Mouse (Mus musculus) T-helper 2 cell (primary cell): ENCODE results near the gene Ces1b.

Source experiments
- in situ Hi-C: fragments of 300-600 bp; cut with MboI, MseI; formaldehyde crosslinking; loops from one replicate; pipeline ENCODE4 v1.15.1; 2025; ENCODE audit warnings: high pct_unique_total_duplicates

The Ces1b gene

DNA sequence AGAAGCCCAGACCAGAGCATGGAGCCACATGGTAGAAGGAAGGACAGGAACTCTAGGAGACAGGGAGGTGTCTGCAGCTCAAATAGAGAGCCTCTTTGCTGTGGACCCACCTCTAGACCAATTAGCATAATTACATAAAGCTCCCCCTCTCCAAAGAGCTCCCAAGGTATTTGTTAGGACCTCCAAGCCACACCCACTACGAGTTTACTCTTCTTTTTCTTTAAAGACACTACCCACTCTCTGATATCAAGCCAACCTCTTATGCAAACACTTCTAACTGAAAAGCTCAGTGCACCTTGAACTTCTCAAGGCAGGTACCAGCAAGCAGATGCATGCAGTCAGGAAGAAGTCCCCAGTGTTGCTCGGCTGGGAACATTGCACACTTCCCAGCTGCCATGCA is at the start of gene Ces1b:
Gene Ces1b, minus strand, starts transcription at position 131 of the 400 bp plus-strand sequence.
- in situ Hi-C loops, result no loop called here

DNA sequence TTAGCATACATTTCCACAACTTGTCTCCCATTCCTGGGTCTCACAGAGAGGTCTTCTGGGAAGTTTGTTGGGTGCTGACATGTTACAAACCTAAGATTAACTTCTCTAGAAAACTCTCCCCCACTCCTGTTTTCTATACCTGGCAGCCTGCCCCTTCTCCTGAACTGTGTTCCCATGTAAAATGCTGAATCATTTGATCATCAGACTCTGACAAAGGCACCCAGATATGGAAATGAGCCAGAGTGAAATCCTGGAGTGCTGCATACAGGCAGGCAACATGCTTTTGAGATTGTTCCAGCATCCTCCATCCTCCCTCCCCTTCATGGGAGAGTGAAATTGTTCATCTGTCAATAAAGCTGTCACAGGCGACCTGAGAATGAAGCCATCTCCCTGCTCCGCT is 46.7 kb upstream of the Ces1b start:
- in situ Hi-C loops, result no loop called here

DNA sequence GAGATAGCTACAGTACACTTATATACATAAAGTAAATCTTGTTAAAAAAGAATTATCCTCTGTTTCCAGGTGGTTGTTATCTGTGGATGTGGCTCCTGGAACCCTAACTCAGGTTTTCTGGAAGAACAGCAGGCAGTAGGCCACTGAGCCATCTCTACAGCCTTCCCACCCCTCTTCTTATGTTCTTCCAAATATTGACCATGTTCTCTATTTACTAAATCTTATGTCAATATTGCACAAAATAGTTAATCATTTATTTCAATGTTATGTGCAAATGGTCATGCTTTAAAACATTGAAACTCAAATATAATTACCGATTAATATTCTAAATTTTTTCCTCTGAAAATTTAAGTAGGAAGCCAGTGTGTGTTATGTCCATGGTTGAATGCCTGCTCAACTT is 42.2 kb upstream of the Ces1b start:
- in situ Hi-C loops, result no loop called here

DNA sequence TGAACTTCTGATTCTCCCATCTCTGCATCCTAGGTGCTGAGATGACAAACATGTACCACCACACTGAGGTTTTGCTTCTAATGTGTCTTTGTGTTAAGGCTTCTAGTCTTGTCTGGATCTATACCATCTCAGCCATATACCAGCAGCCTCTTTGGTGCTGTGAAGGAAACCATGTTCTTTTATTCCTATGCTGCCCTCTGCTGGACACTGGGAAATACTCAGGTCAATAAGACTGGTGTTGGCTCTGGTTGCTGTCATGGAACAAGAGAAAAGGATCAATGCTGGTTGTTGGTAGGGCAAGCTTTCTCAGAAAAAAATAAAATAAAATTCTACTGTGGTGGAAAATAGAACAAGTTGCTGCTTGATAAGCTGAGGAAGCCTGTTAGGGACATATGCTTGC is 15.6 kb upstream of the Ces1b start:
- in situ Hi-C loops, result no loop called here

DNA sequence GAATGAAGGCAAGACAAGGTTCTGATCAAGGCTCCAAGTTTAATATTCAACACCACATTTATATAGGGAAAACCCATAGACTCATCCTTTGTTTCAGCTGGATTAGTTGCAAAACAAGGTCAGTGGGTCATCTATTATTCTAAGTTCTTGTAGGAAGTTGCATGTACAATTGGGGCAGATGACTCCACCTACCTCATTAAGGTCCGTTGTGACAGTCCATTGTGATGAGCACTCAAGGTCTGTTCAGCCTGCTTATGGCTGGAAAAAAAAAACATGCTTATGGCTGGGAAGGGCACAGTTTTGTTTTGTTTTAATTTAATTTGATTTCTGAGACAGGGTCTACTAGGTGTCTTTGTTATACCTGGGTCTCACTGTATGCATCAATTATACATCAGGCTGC is 11.5 kb upstream of the Ces1b start:
- in situ Hi-C loops, result no loop called here

DNA sequence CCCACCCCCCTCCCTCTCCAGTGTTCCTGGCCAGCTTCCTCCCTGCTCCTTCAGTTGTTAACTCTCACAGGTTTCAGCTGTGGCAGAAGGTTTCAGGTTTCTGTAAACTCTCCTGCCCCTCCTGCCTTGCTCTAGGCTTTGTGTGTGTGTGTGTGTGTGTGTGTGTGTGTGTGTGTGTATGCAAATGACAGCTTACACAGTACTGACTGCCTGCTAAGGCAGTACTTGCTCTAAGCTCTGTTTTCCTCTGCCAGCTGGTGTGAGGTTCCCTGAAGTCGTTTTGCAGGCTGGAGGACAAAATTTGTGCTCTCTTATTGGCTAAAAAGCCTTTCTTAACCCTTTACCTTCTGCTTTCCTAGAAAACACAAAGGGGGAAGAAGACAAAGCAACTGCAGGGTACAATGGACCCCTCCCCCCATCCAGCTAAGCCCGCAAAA is 8.9 kb upstream of the Ces1b start:
- in situ Hi-C loops, result no loop called here

DNA sequence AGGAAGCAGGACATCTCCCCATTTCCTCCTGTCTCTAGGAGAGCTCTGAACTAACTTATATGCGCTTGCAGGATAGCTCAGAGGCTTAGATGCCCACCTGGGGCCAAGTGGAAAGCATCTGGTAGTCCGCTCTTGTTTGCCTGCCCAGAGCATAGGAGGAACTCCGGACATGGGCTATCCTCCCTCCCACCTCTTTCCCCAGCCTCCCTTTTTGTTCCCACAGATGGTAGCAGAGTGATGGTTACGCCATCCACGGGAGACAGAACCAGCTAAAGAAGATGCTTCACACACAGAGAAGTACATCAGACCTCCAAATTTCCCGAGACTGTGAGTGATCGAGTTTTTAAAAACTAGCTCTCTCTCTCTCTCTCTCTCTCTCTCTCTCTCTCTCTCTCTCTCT is 8.4 kb upstream of the Ces1b start:
- in situ Hi-C loops, result no loop called here

DNA sequence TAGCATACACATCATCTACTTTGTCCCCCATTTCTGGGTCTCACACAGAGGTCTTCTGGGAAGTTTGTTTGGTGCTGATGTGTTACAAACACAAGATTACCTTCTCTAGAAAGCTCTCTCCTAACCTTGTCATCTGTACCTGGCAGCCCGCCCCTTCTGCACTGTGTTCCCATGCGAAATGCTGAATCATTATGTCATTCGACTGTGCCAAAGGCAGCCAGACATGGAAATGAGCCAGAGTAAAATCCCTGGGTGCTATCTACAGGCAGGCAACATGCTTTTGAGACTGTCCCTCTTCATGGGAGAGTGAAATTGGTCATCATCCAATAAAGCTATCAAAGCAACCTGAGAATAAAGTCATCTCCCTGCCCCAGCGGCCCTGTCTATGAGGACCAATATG is 4.6 kb downstream of the Ces1b start:
- in situ Hi-C loops, result no loop called here

DNA sequence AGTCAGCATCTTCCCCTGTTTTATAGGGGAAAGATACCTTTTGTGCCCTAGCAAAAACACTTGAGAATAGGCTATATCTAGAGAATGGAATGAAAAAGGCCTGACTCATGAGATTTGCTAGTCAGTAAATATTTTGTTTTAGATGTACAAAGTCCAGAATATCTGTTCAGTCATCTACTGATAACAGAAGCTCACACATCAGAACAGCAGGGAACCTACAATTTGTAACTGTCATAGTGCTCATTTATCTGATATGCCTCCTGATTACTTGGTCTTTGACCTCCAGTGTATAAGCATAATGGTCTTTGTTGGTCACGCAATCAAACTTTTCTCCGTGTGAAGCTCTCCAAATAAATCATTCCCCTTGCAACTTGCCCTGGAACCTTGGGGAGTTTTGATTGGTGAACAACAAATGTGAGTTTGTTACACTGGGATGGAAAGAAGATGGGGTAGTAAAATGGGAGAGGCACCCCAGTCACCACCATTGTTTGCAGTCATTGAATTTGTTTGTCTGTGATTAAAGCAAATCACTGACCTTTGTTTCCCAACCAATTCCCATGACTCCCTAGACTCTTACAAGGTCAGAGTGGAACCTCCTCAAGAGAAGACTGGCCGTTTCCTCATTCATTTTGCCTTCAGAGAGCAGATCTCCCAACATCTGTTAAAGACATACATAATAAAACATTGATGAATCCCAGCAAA is 16.2 kb downstream of the Ces1b start:
- in situ Hi-C loops, result no loop called here

DNA sequence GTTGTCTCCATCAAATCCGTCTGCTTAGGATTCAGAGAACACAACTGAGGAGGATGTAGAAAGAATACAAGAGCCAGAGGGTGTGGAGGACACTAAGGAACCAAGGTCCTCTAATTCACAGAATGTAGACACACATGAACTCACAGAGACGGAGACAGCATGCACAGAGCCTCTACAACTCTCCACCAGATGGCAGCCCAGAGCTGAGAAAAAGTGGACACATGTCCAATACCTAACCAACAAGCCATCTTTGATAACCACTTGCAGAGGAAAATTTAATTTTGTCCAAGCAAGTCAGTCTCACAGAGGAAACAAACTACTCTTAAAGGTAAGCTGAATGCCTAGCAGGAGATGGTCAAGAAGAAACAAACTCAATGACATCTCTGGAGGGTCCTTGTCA is 20.6 kb downstream of the Ces1b start:
- in situ Hi-C loops, result no loop called here

DNA sequence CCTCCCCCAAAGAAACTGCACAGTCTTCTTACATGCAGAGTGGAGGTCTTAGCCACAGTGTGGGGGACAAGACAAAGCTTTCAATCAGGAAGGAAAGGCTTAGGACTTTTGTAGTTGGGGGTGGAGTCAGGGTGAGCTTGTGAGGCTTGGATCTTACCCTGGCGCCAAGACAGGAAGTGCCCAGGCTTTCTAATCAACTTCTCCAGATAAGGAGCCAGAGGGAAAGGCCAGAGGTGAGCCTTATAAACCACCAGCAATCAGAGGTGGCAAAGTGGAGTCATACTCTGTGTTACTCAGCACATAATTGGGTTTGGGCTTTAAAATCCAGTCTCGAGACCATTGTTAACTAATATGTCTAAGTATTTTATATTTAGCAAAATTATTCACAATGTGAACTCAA is 24.6 kb downstream of the Ces1b start:
- in situ Hi-C loops, result no loop called here

DNA sequence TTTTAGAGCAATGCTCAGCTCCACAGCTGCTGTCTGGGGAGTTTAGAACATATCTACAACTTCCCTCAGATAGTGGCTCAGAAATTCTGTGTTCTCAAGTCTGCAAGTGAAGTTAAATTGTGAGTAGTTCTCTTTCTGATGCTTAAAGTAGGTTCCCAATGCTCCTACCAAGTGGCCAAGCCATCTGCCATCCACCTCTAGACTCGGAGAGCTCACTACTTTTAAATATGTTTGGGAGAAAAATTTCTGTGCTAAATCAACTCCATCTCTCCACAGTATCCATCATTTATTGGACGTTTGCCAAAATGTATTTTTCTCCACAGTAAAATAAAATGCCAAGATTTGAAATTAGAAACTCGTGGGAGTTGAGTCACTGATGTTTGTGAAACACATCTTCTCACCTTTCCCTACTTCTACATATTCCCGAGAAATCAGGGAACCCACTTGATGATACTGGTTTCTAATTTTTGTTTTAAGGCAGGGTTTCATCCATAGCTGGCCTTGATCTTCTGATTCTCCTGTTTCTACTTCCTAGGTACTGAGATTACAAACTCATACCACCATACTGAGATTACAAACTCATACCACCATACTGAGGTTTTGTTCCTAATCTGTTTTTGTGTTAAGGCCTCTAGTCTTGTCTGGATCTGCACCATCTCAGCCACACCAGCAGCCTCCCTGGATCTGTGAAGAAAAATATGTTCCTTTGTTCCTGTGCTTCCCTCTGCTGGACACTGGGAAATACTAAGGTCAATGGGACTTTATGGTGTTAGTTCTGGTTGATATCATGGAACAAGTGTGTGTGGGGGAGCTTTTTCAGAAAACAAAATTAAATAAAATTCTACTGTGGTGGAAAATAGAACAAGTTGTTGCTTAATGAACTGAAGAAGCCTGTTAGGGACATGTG is 31.1 kb downstream of the Ces1b start:
- in situ Hi-C loops, result no loop called here

DNA sequence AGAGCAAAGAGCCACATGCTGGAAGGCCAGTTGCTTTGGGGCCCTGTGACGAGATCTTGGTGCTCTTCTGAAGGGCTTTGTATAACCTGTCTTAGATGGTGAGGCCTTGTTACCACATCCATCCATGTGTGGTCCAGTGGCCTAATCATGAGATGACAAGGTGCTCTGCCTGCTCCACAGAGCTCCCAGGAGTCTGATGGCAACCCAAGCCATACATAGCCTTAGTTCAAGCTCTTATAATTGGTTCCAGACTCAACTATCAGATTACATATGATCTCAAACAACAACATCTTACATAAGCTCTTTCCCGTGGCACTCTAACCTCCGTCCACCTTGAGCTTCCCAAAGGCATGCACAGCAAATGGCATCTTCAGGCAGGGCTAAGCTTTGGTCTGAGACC is 31.7 kb downstream of the Ces1b start, which contains the start of gene Ces1a:
Gene Ces1a, minus strand, starts transcription at position 101 of the 400 bp plus-strand sequence.
- in situ Hi-C loops, result no loop called here

DNA sequence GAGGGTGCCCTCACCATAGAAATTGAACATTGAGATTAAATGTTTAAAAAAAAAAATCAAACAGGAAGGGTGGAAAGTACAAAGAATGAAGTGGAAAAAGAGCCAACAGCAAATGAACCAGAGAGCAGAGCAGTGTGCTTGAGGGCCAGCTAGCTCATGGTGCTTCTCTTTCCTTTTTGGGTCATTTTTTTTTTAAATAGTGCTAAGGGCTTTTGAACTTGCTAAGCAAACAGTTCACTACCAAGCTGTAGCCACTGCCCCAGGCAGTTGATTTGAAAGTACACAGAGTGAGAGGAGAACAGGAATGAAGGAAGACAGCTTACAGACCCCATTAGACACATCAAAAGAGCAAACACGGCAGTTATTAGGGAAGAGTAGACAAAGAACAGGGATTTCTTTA is 36.7 kb downstream of the Ces1b start:
- in situ Hi-C loops, result no loop called here

DNA sequence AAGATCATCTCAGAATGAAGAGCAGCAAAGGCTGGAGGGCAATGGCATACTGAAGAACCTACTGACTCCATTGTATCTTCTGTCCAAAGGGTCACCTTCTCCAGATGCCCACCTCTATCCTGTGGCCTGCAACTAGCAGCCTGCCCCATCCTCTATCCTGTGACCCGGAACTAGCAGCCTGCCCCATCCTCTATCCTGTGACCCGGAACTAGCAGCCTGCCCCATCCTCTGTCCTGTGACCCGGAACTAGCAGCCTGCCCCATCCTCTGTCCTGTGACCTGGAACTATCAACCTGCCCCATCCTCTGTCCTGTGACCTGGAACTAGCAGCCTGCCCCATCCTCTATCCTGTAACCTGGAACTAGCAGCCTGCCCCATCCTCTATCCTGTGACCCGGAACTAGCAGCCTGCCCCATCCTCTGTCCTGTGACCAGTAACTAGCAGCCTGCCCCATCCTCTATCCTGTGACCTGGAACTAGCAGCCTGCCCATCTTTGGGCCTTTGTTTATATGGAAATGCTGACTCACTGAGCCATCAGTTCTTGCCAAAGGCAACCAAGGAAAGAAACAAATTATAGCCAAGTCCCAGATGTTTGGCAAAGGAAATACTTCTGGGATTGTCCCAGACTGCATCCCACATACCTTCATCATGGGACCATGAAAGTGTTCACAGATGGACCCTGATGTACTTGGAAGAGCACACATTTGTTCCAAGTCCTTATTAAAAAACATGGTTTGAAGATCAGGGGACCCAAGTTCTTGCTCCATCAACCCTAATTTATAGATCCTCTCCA is 38.8 kb downstream of the Ces1b start:
- in situ Hi-C loops, result no loop called here

DNA sequence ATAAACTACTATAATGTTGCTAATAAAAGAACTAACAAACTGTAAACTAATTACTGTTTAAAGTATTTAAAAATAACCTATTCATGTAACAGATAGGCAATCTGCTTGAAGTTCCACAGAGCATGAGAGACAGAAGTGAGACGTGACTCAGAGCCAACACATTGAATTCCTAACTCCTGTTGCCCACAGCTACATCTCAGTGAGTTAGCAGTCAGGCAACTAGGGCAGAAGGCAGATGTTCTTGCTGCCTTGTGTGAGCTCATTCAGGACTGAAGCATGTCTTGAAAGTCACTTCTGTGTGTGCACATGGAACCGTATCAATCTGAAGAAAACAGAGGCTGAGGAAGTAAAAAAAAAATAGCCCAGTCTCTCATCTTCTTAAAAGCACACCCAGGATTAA is 39.6 kb downstream of the Ces1b start:
- in situ Hi-C loops, result no loop called here

DNA sequence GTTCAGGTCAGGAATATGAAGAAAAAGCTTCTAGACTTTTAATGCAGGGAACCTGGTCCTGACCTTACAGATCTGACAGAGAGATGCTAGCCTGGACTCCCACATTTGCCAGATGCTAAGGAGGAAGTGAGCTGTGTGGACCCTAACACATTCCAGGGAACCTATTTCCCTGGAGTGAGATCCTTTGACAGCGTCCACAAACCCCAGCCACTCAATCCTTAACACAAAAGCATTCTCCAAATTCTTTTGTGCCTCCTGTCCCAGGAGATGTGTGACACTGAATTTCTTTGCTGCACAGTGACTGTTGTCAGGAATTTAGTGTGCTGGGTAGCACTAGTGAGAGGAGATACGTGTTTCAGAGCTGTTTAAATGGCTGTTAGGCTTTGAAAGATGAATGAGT is 41.0 kb downstream of the Ces1b start:
- in situ Hi-C loops, result no loop called here

DNA sequence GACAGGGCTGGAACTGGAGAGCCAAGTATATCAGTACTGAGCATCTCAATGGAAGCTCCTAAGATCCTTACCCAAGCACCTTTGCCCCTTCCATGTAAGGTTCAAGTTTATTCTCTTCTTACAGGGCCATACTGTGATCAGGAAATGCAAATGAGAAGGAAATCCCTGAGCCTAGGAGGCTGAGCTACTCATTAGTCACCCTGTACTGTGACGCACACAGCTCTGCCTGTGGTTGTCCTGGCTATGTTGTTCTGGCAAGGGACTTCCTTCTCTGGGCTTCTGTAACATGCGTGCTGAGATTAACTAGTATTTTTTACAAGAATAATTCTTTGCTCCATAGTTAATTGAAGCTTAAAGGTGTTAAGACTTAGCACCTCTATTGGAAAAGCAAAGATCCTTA is 49.2 kb downstream of the Ces1b start:
- in situ Hi-C loops, result no loop called here

DNA sequence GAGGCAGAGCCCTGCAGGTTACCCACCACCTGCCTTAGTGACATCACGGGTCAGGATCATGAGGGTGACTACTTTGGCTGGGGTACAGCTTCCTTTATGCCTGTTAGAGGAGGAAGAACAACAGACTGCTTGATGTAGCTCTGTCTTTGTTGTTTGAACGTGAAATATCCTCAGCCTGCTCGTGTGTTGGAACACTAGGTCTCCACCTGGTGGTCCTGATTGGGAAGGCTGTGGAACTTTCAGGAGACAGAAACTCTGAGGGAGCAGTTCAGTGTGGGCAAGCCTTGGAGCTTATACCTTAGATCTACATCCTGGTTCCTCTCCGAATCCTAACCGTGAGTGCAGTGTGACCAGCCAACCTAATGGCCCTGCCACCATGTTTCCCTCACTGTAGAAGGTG is 58.1 kb downstream of the Ces1b start:
- in situ Hi-C loops, result no loop called here

DNA sequence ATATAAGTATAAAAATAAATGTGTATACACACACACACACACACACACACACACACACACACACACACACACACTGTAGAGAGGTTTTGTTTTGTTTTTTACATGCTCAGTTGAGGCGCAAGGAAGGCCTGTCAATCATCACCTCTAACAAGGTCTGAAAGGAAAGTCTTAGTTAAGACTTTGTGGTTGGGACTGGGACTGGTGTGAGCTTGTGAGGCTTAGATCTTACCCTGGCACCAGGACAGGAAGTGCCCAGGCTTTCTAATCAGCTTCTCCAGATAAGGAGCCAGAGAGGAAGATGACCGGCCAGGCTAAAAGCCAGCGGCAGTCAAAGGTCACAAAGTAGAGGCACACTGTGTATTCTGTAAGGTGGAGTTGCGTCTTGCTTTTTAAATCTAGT is 65.5 kb downstream of the Ces1b start:
- in situ Hi-C loops, result no loop called here

DNA sequence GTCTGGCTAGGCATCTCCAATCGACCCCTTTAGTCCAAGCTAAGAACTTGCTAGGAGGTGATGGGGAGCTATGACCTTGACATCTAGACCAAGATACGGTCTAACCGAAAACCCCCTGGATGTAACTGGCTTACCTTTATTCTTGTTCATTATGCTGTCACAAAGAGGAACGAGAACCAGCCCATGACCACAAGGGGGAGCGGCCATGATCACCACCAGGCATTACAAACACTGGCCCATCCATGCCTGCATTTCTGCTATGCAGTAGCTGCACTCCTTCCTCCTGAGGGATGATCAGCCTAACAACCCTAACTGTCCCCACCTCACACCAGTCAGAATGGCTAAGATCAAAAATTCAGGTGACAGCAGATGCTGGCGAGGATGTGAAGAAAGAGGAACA is 67.6 kb downstream of the Ces1b start:
- in situ Hi-C loops, result no loop called here

DNA sequence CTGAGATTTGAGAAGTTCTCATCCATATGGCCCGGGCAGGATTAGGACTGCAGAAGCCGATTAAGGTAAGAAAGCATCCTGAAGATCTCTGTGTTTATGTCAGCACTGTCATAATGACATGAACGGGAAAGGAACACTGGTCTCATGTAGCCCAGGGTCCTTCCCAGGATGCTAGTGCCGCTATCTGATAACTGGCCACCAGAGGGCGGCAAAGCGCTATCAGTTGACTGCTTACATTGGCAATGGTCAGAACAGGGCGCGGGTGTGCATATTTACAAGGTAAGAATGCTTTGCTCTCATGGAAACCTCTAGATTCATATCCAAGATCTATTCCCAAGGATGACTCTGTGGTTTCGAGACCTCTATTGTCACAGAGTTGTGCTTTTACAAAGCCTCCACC is 68.4 kb downstream of the Ces1b start:
- in situ Hi-C loops, result no loop called here
